ENCODE assay signal across 25 mouse cellular contexts in genomic region chr11:82099511-82100323, GRCm38 (mm10). TPM values are rescaled to one million over a fixed set of nuclear protein-coding genes. Genes with fewer than 3 reads are reported as not detected.
DNase-seq lines count a peak whose midpoint lies in the region; ATAC-seq and TF ChIP-seq lines count a peak whose summit lies in the region.
"Had no signal": no experiment of that assay in that cellular context is flagged by ENCODE, and none has a peak within 500 bp of the region (broad histone marks: within the 10 kb centered on the region; RNA-seq: fewer than 3 reads in every experiment).

No protein-coding gene starts in this region.

- no peaks in the 10 kb centered on the region for H3K36me3 ChIP-seq in lung, embryonic 14.5 days (ENCODE audit: insufficient read depth)
- H3K36me3 ChIP-seq in stomach, embryonic 14.5 days (ENCODE audit: control insufficient read depth, insufficient read depth, low read length) = no peaks in the 10 kb centered on the region
- no peaks in the 10 kb centered on the region for H3K36me3 ChIP-seq in stomach, postnatal 0 days (ENCODE audit: control insufficient read depth, insufficient read depth, low read length)
- H3K36me3 ChIP-seq in stomach, embryonic 16.5 days (ENCODE audit: control insufficient read depth, insufficient read depth, low read length) = no peaks in the 10 kb centered on the region
- no peaks in the 10 kb centered on the region for H3K36me3 ChIP-seq in hindbrain, embryonic 14.5 days (replicated peaks; ENCODE audit: control insufficient read depth, insufficient read depth)
- H3K36me3 ChIP-seq: embryonic facial prominence, embryonic 10.5 days; heart, embryonic 10.5 days; hindbrain, embryonic 12.5 days had no signal

- no peak overlapping the region for H3K4me2 ChIP-seq in lung, embryonic 14.5 days
- H3K4me2 ChIP-seq in stomach, embryonic 14.5 days (replicated peaks; ENCODE audit: low read depth, low read length) = no peak overlapping the region
- no peak overlapping the region for H3K4me2 ChIP-seq in stomach, postnatal 0 days (replicated peaks; ENCODE audit: low read depth)
- no peak overlapping the region for H3K4me2 ChIP-seq in stomach, embryonic 16.5 days (ENCODE audit: low read depth, low read length)
- no peak overlapping the region for H3K4me2 ChIP-seq in hindbrain, embryonic 14.5 days (replicated peaks)
- H3K4me2 ChIP-seq: forebrain, embryonic 13.5 days; hindbrain, embryonic 12.5 days had no signal

- no peaks in the 10 kb centered on the region for H3K9me3 ChIP-seq in lung, embryonic 14.5 days (ENCODE audit: low read depth, low read length)
- H3K9me3 ChIP-seq in stomach, embryonic 14.5 days (ENCODE audit: control insufficient read depth, low read depth, low read length) = no peaks in the 10 kb centered on the region
- no peaks in the 10 kb centered on the region for H3K9me3 ChIP-seq in stomach, postnatal 0 days (ENCODE audit: control insufficient read depth, low read length)
- H3K9me3 ChIP-seq in stomach, embryonic 16.5 days (replicated peaks; ENCODE audit: control insufficient read depth, low read length) = no peaks in the 10 kb centered on the region
- no peaks in the 10 kb centered on the region for H3K9me3 ChIP-seq in hindbrain, embryonic 14.5 days (ENCODE audit: control insufficient read depth, low read length)
- H3K9me3 ChIP-seq: embryonic facial prominence, embryonic 10.5 days; forebrain, embryonic 13.5 days; heart, embryonic 10.5 days; hindbrain, embryonic 12.5 days had no signal

- TF ChIP-seq EP300 in stomach, postnatal 0 days (optimal IDR thresholded peaks at IDR 0.05) = no peak

- peak; percentile 98 for ATAC-seq in lung, embryonic 14.5 days (ENCODE audit: insufficient read depth)
- ATAC-seq in stomach, embryonic 14.5 days (ENCODE audit: insufficient number of reproducible peaks, insufficient read depth, low FRiP score, low read depth) = no peak
- no peak for ATAC-seq in stomach, postnatal 0 days (ENCODE audit: low FRiP score, low TSS enrichment)
- peak; percentile 71; the same call in 1 of the 2 replicates for ATAC-seq in stomach, embryonic 16.5 days (ENCODE audit: insufficient read depth, low FRiP score)
- ATAC-seq in hindbrain, embryonic 14.5 days (ENCODE audit: low FRiP score) = no peak
- ATAC-seq: CD4-positive, CD25-positive, alpha-beta regulatory T cell, adult 4 months; forebrain, embryonic 13.5 days; forebrain, postnatal 0 days had no signal

- H3K4me3 ChIP-seq in lung, embryonic 14.5 days (ENCODE audit: low read depth, low read length) = no peak overlapping the region
- H3K4me3 ChIP-seq in stomach, embryonic 14.5 days (ENCODE audit: low read depth, low read length) = no peak overlapping the region
- H3K4me3 ChIP-seq in stomach, postnatal 0 days (ENCODE audit: low read depth, low read length) = no peak overlapping the region
- no peak overlapping the region for H3K4me3 ChIP-seq in stomach, embryonic 16.5 days (replicated peaks; ENCODE audit: low read length)
- no peak overlapping the region for H3K4me3 ChIP-seq in hindbrain, embryonic 14.5 days (replicated peaks; ENCODE audit: low read length)
- H3K4me3 ChIP-seq: embryonic facial prominence, embryonic 10.5 days; forebrain, embryonic 13.5 days; gastrocnemius, adult 2 months; heart, embryonic 10.5 days; hindbrain, embryonic 12.5 days had no signal

- H3K27me3 ChIP-seq in lung, embryonic 14.5 days (ENCODE audit: insufficient read depth, low read length) = no peaks in the 10 kb centered on the region
- no peaks in the 10 kb centered on the region for H3K27me3 ChIP-seq in stomach, embryonic 14.5 days (ENCODE audit: control insufficient read depth, insufficient read depth, low read length)
- H3K27me3 ChIP-seq in stomach, postnatal 0 days (ENCODE audit: control insufficient read depth, insufficient read depth, low read length) = no peaks in the 10 kb centered on the region
- no peaks in the 10 kb centered on the region for H3K27me3 ChIP-seq in stomach, embryonic 16.5 days (ENCODE audit: control insufficient read depth, insufficient read depth, low read length)
- no peaks in the 10 kb centered on the region for H3K27me3 ChIP-seq in hindbrain, embryonic 14.5 days (ENCODE audit: control insufficient read depth, insufficient read depth, low read length)
- H3K27me3 ChIP-seq: forebrain, embryonic 13.5 days; hindbrain, embryonic 12.5 days had no signal

- DNase-seq in heart, adult 11 months = peak; percentile 64
- no peak for DNase-seq in heart, adult 9 months (ENCODE audit: low spot score in 2 of 2)
- peak; percentile 85 for DNase-seq in lung, embryonic 14.5 days
- no peak for DNase-seq in lung, adult 18-20 months
- DNase-seq in stomach, postnatal 0 days (ENCODE audit: low spot score) = no peak
- no peak for DNase-seq in hindbrain, embryonic 14.5 days (ENCODE audit: low spot score)
- DNase-seq: adrenal gland, adult 2 months; adrenal gland, postnatal 25 days; B cell, adult 2 months; cerebellum, adult 2 months; cerebellum, postnatal 10 days; forebrain, postnatal 0 days; gastrocnemius, adult 2 months; gastrocnemius, postnatal 25 days; heart, postnatal 10 days; heart, postnatal 4 days had no signal

- H3K27ac ChIP-seq in lung, embryonic 14.5 days (ENCODE audit: low read depth) = peak overlapping the region; percentile 70; the same call in 1 of the 2 replicates
- peak overlapping the region; percentile 53; the same call in 1 of the 2 replicates for H3K27ac ChIP-seq in stomach, embryonic 14.5 days (ENCODE audit: low read length)
- H3K27ac ChIP-seq in stomach, postnatal 0 days (replicated peaks) = no peak overlapping the region
- peak overlapping the region; percentile 47 for H3K27ac ChIP-seq in stomach, embryonic 16.5 days (ENCODE audit: low read length)
- H3K27ac ChIP-seq in hindbrain, embryonic 14.5 days = no peak overlapping the region
- H3K27ac ChIP-seq: embryonic facial prominence, embryonic 10.5 days; forebrain, embryonic 13.5 days; gastrocnemius, adult 2 months; heart, embryonic 10.5 days; hindbrain, embryonic 12.5 days had no signal

- H3K9ac ChIP-seq in lung, embryonic 14.5 days = no peak overlapping the region
- no peak overlapping the region for H3K9ac ChIP-seq in stomach, embryonic 14.5 days (replicated peaks; ENCODE audit: low read depth, low read length)
- no peak overlapping the region for H3K9ac ChIP-seq in stomach, postnatal 0 days (ENCODE audit: low read length)
- no peak overlapping the region for H3K9ac ChIP-seq in stomach, embryonic 16.5 days (ENCODE audit: low read length)
- no peak overlapping the region for H3K9ac ChIP-seq in hindbrain, embryonic 14.5 days
- H3K9ac ChIP-seq: forebrain, embryonic 13.5 days; forebrain, postnatal 0 days; hindbrain, embryonic 12.5 days had no signal

- 41% methylated on average over 10 of the region's 10 CpGs for WGBS in lung, embryonic 14.5 days
- 61% methylated on average over 10 of the region's 10 CpGs for WGBS in stomach, embryonic 14.5 days
- WGBS in stomach, postnatal 0 days = 62% methylated on average over 10 of the region's 10 CpGs
- 63% methylated on average over 10 of the region's 10 CpGs for whole genome bisulfite sequencing in stomach, embryonic 16.5 days
- 91% methylated on average over 10 of the region's 10 CpGs for WGBS in hindbrain, embryonic 14.5 days

- 0 out of 2 replicates have a peak, but pooled peaks cover 3% of the 10 kb centered on the region for H3K4me1 ChIP-seq in lung, embryonic 14.5 days (ENCODE audit: insufficient read depth)
- H3K4me1 ChIP-seq in stomach, embryonic 14.5 days (ENCODE audit: control insufficient read depth, insufficient read depth, low read length) = no peaks in the 10 kb centered on the region
- no peaks in the 10 kb centered on the region for H3K4me1 ChIP-seq in stomach, postnatal 0 days (replicated peaks; ENCODE audit: control insufficient read depth, insufficient read depth)
- no peaks in the 10 kb centered on the region for H3K4me1 ChIP-seq in stomach, embryonic 16.5 days (ENCODE audit: control insufficient read depth, insufficient read depth, low read length)
- H3K4me1 ChIP-seq in hindbrain, embryonic 14.5 days (replicated peaks; ENCODE audit: control insufficient read depth, insufficient read depth, low read length) = no peaks in the 10 kb centered on the region
- H3K4me1 ChIP-seq: forebrain, embryonic 13.5 days; heart, embryonic 10.5 days; hindbrain, embryonic 12.5 days had no signal

- TF ChIP-seq CTCF in lung, embryonic 14.5 days (IDR thresholded peaks at IDR 0.05; ENCODE audit: low read depth) = no peak
- TF ChIP-seq CTCF in stomach, postnatal 0 days (IDR thresholded peaks at IDR 0.05; ENCODE audit: low read depth) = no peak

RNA-seq across cellular contexts. Expression of gene Ccl12, which starts 1.9 kb away (rescaled TPM):
- polyA plus RNA-seq in lung, embryonic 14.5 days (2014; fragmentation: Nextera tagmentation; extraction: Ambion mirVana) = 2.9 and 5.3 TPM in 2 replicates
- 5.7 and 6.2 TPM in 2 replicates for polyA plus RNA-seq in stomach, embryonic 14.5 days (2014; fragmentation: Nextera tagmentation; extraction: Ambion mirVana)
- polyA plus RNA-seq in stomach, postnatal 0 days (2015; fragmentation: Nextera tagmentation; extraction: Ambion mirVana) = 7.3 and 15.5 TPM in 2 replicates
- 1.7 and 3.3 TPM in 2 replicates for polyA plus RNA-seq in stomach, embryonic 16.5 days (2015; fragmentation: Nextera tagmentation; extraction: Ambion mirVana)
- 2.2 and 3.1 TPM in 2 replicates for polyA plus RNA-seq in hindbrain, embryonic 14.5 days (2014; fragmentation: Nextera tagmentation; extraction: Ambion mirVana)
- polyA plus RNA-seq: CD4-positive, CD25-positive, alpha-beta regulatory T cell, adult 4 months; heart, embryonic 10.5 days had no signal

RNA-seq across cellular contexts. Expression of gene Ccl8, which starts 15.3 kb away (rescaled TPM):
- polyA plus RNA-seq in lung, embryonic 14.5 days (2014; fragmentation: Nextera tagmentation; extraction: Ambion mirVana) = not detected in 2 replicates
- not detected in 2 replicates for polyA plus RNA-seq in stomach, embryonic 14.5 days (2014; fragmentation: Nextera tagmentation; extraction: Ambion mirVana)
- not detected in 2 replicates for polyA plus RNA-seq in stomach, postnatal 0 days (2015; fragmentation: Nextera tagmentation; extraction: Ambion mirVana)
- polyA plus RNA-seq in stomach, embryonic 16.5 days (2015; fragmentation: Nextera tagmentation; extraction: Ambion mirVana) = not detected in 2 replicates
- not detected in 2 replicates for polyA plus RNA-seq in hindbrain, embryonic 14.5 days (2014; fragmentation: Nextera tagmentation; extraction: Ambion mirVana)
- polyA plus RNA-seq: CD4-positive, CD25-positive, alpha-beta regulatory T cell, adult 4 months; cerebellum, adult 2 months; embryonic facial prominence, embryonic 10.5 days; embryonic facial prominence, embryonic 14.5 days; forebrain, embryonic 13.5 days; forebrain, postnatal 0 days; heart, embryonic 10.5 days; heart, embryonic 14.5 days; hindbrain, embryonic 12.5 days had no signal

RNA-seq across cellular contexts. Expression of gene Ccl11, which starts 42.1 kb away (rescaled TPM):
- 52.3 and 57.3 TPM in 2 replicates for polyA plus RNA-seq in lung, embryonic 14.5 days (2014; fragmentation: Nextera tagmentation; extraction: Ambion mirVana)
- 99.4 and 100 TPM in 2 replicates for polyA plus RNA-seq in stomach, embryonic 14.5 days (2014; fragmentation: Nextera tagmentation; extraction: Ambion mirVana)
- 16.5 and 16.7 TPM in 2 replicates for polyA plus RNA-seq in stomach, postnatal 0 days (2015; fragmentation: Nextera tagmentation; extraction: Ambion mirVana)
- 87.0 and 102 TPM in 2 replicates for polyA plus RNA-seq in stomach, embryonic 16.5 days (2015; fragmentation: Nextera tagmentation; extraction: Ambion mirVana)
- 0.19 TPM in 1 of 2 replicates, not detected in the other for polyA plus RNA-seq in hindbrain, embryonic 14.5 days (2014; fragmentation: Nextera tagmentation; extraction: Ambion mirVana)
- polyA plus RNA-seq: CD4-positive, CD25-positive, alpha-beta regulatory T cell, adult 4 months; embryonic facial prominence, embryonic 10.5 days; forebrain, embryonic 13.5 days; heart, embryonic 10.5 days had no signal

RNA-seq across cellular contexts. Expression of gene Ccl7, which starts 54.2 kb away (rescaled TPM):
- polyA plus RNA-seq in lung, embryonic 14.5 days (2014; fragmentation: Nextera tagmentation; extraction: Ambion mirVana) = 11.6 and 13.4 TPM in 2 replicates
- polyA plus RNA-seq in stomach, embryonic 14.5 days (2014; fragmentation: Nextera tagmentation; extraction: Ambion mirVana) = 1.2 and 1.9 TPM in 2 replicates
- polyA plus RNA-seq in stomach, postnatal 0 days (2015; fragmentation: Nextera tagmentation; extraction: Ambion mirVana) = 2.7 and 2.9 TPM in 2 replicates
- 1.7 and 1.8 TPM in 2 replicates for polyA plus RNA-seq in stomach, embryonic 16.5 days (2015; fragmentation: Nextera tagmentation; extraction: Ambion mirVana)
- polyA plus RNA-seq in hindbrain, embryonic 14.5 days (2014; fragmentation: Nextera tagmentation; extraction: Ambion mirVana) = 0.90 and 1.9 TPM in 2 replicates
- polyA plus RNA-seq: CD4-positive, CD25-positive, alpha-beta regulatory T cell, adult 4 months; cerebellum, adult 2 months; embryonic facial prominence, embryonic 10.5 days; forebrain, embryonic 13.5 days had no signal

Comparison
In these comparisons a context has a peak if more than half of its experiments do, and no peak if none do; other contexts are left out.
1. DNase-seq: peak in heart, adult 11 months (single experiment) and lung, embryonic 14.5 days (single experiment); none in heart, adult 9 months (0 of 2), lung, adult 18-20 months (0 of 2), stomach, postnatal 0 days (single experiment) and hindbrain, embryonic 14.5 days (single experiment).
2. ATAC-seq: peak in lung, embryonic 14.5 days (single experiment) and stomach, embryonic 16.5 days (single experiment); none in stomach, embryonic 14.5 days (single experiment), stomach, postnatal 0 days (single experiment) and hindbrain, embryonic 14.5 days (single experiment).
3. H3K27ac ChIP-seq: peak in lung, embryonic 14.5 days (single experiment), stomach, embryonic 14.5 days (single experiment) and stomach, embryonic 16.5 days (single experiment); none in stomach, postnatal 0 days (single experiment) and hindbrain, embryonic 14.5 days (single experiment).
4. RNA of gene Ccl11, which starts 42.1 kb away (polyA plus RNA-seq): 99.4 to 100 TPM in stomach, embryonic 14.5 days, 87.0 to 102 TPM in stomach, embryonic 16.5 days, 52.3 to 57.3 TPM in lung, embryonic 14.5 days and 16.5 to 16.7 TPM in stomach, postnatal 0 days; 0.19 TPM in hindbrain, embryonic 14.5 days; every median in the first group is over 10 times any median in the second.